Mouse (Mus musculus) testis, adult 10 weeks (tissue): ENCODE measurements around the gene Rad23b. TPM values are rescaled to one million over a fixed set of nuclear protein-coding genes. Genes with fewer than 3 reads are reported as not detected.

Experiments
- polyA plus RNA-seq: library from polyadenylated mRNA; stranded (reverse); fragments of 350-450 nt; fragmentation: Illumina TruSeq; extraction: RNeasy Lipid Tissue Mini Kit (QIAGEN cat#74804); gene quantifications from one replicate; pipeline ENCODE4 v1.2.3, GENCODE M21; 2014; ENCODE audit warnings: low read depth, low replicate concordance

The Rad23b gene
- polyA plus RNA-seq = 335 TPM

GRCm38 (mm10) chr4:55349452-55350218, at the start of gene Rad23b:
Gene Rad23b, plus strand, starts transcription at chr4:55350043.

Other genes with a start within 250 kb of the Rad23b start
- 104 TPM for gene Klf4, start 182.4 kb downstream of the Rad23b start, polyA plus RNA-seq